Mouse (Mus musculus) splenic B cell, adult 2 months (primary cell): ENCODE measurements around the gene Bcor.

Experiments
- DNase-seq: peaks from one replicate; pipeline ENCODE4 v3.0.0-alpha.2; 2011; ENCODE audit warnings: low read depth, low spot score
- H3K27me3 ChIP-seq: 2 replicates; pipeline ENCODE4 v1.6.1; 2012; ENCODE audit warnings: mild to moderate bottlenecking, low read length, moderate library complexity, mixed read lengths; ENCODE audit not compliant: control insufficient read depth, poor library complexity, insufficient read depth, severe bottlenecking
- H3K36me3 ChIP-seq: 2 replicates; pipeline ENCODE4 v1.6.1; 2012; ENCODE audit warnings: mild to moderate bottlenecking, low read length, moderate library complexity, mixed read lengths; ENCODE audit not compliant: control insufficient read depth, poor library complexity, insufficient read depth, severe bottlenecking

Bcor gene

GRCm38 (mm10) chrX:12135121-12136111, 24.7 kb downstream of the Bcor start:
- Histone ChIP-seq H3K36me3 (no peaks in the 10 kb centered on the region), H3K27me3 (no peaks in the 10 kb centered on the region)
- peak; percentile 91 for DNase-seq

- no peaks in the 10 kb centered on the region for H3K36me3 ChIP-seq
- H3K27me3 ChIP-seq = no peaks in the 10 kb centered on the region
- peak; percentile 76 for DNase-seq
Observed at GRCm38 (mm10) chrX:12134541-12134940, 25.6 kb downstream of the Bcor start.

GRCm38 (mm10) chrX:12133836-12134431, 26.2 kb downstream of the Bcor start:
- H3K36me3 ChIP-seq = no peaks in the 10 kb centered on the region
- H3K27me3 ChIP-seq = no peaks in the 10 kb centered on the region
- peak; percentile 29 for DNase-seq

GRCm38 (mm10) chrX:12133178-12133835, 26.8 kb downstream of the Bcor start:
- DNase-seq = peak; percentile 44
- H3K36me3 ChIP-seq = no peaks in the 10 kb centered on the region
- no peaks in the 10 kb centered on the region for H3K27me3 ChIP-seq

GRCm38 (mm10) chrX:12132541-12133177, 27.5 kb downstream of the Bcor start:
- Histone ChIP-seq H3K27me3 (no peaks in the 10 kb centered on the region), H3K36me3 (no peaks in the 10 kb centered on the region)
- no peak for DNase-seq

- H3K36me3 ChIP-seq = no peaks in the 10 kb centered on the region
- peak; percentile 56 for DNase-seq
- no peaks in the 10 kb centered on the region for H3K27me3 ChIP-seq
Observed at GRCm38 (mm10) chrX:12129828-12130809, 30.0 kb downstream of the Bcor start.

- peak; percentile 52 for DNase-seq
- no peaks in the 10 kb centered on the region for H3K27me3 ChIP-seq
- no peaks in the 10 kb centered on the region for H3K36me3 ChIP-seq
Observed at GRCm38 (mm10) chrX:12129230-12129629, 30.9 kb downstream of the Bcor start.

GRCm38 (mm10) chrX:12128165-12129083, 31.7 kb downstream of the Bcor start:
- peak; percentile 59 for DNase-seq
- no peaks in the 10 kb centered on the region for H3K27me3 ChIP-seq
- H3K36me3 ChIP-seq = no peaks in the 10 kb centered on the region

- H3K27me3 ChIP-seq = no peaks in the 10 kb centered on the region
- no peak for DNase-seq
Observed at GRCm38 (mm10) chrX:12127799-12128164, 32.4 kb downstream of the Bcor start.

GRCm38 (mm10) chrX:12127106-12127670, 33.0 kb downstream of the Bcor start:
- DNase-seq = no peak
- no peaks in the 10 kb centered on the region for H3K27me3 ChIP-seq

More at GRCm38 (mm10) chrX:12127799-12128164, 32.4 kb downstream of the Bcor start:
- H3K36me3 ChIP-seq = no peaks in the 10 kb centered on the region

GRCm38 (mm10) chrX:12126408-12127105, 33.6 kb downstream of the Bcor start:
- Histone ChIP-seq H3K36me3 (no peaks in the 10 kb centered on the region), H3K27me3 (no peaks in the 10 kb centered on the region)
- no peak for DNase-seq

More at GRCm38 (mm10) chrX:12127106-12127670, 33.0 kb downstream of the Bcor start:
- no peaks in the 10 kb centered on the region for H3K36me3 ChIP-seq

- DNase-seq = peak; percentile 23
- Histone ChIP-seq H3K36me3 (no peaks in the 10 kb centered on the region), H3K27me3 (no peaks in the 10 kb centered on the region)
Observed at GRCm38 (mm10) chrX:12124571-12124970, 35.6 kb downstream of the Bcor start.
